Mouse (Mus musculus) left cerebral cortex, postnatal 14 days (tissue): ENCODE measurements around the gene Tm6sf1. TPM values are rescaled to one million over a fixed set of nuclear protein-coding genes. Genes with fewer than 3 reads are reported as not detected.

Experiments used
- total RNA-seq, 2 experiments: library from RNA; stranded (reverse); gene quantifications; 2 replicates each; pipeline ENCODE4 v1.2.3; 2021

The Tm6sf1 gene
- total RNA-seq, 2 experiments from 2014 or later = 36.3 to 42.0 TPM

Other genes with a start within 250 kb of the Tm6sf1 start
- gene Homer2, start 151.5 kb upstream of the Tm6sf1 start, total RNA-seq = 10 to 100 TPM; 74.9 to 79.6 TPM
- 10 to 100 TPM; 70.9 to 73.7 TPM for gene Ramac, start 96.1 kb upstream of the Tm6sf1 start, total RNA-seq
- 10 to 100 TPM; 28.8 to 29.1 TPM for gene 3110040N11Rik, start 69.5 kb upstream of the Tm6sf1 start, total RNA-seq
- 100 to 1,000 TPM; 123 to 130 TPM for gene Btbd1, start 29.6 kb upstream of the Tm6sf1 start, total RNA-seq
- gene Gm10160, start 3.2 kb upstream of the Tm6sf1 start, total RNA-seq = not detected
- gene Hdgfl3, start 75.5 kb downstream of the Tm6sf1 start, total RNA-seq = 10 to 100 TPM; 68.7 to 72.5 TPM
- not detected for gene Bnc1, start 133.3 kb downstream of the Tm6sf1 start, total RNA-seq